Mouse (Mus musculus) spleen, adult 2 months (tissue): Measurements from ENCODE around the gene Tef. TPM values are rescaled to one million over a fixed set of nuclear protein-coding genes. Genes with fewer than 3 reads are reported as not detected.

Experiments
- DNase-seq, 2 experiments: peaks; one replicate each; pipeline versions ENCODE4 v3.0.0 to v3.0.0-alpha.2; 2012 to 2021; ENCODE audit warnings: low spot score in 2 of 2, low read depth in 1 of 2
- H3K27ac ChIP-seq: fragments of 200-500 bp; 2 replicates; pipeline ENCODE4 v1.5.1; 2012; ENCODE audit warnings: low read length, inconsistent platforms; ENCODE audit not compliant: insufficient read depth
- H3K27me3 ChIP-seq: fragments of 200-500 bp; 2 replicates; pipeline ENCODE4 v1.6.1; 2012; ENCODE audit warnings: mild to moderate bottlenecking, moderate library complexity, low read length, inconsistent platforms; ENCODE audit not compliant: control insufficient read depth, insufficient read depth
- H3K36me3 ChIP-seq: fragments of 200-500 bp; 2 replicates; pipeline ENCODE4 v1.6.1; 2012; ENCODE audit warnings: mild to moderate bottlenecking, low read length, inconsistent platforms; ENCODE audit not compliant: control insufficient read depth, insufficient read depth
- H3K4me1 ChIP-seq: fragments of 200-500 bp; 2 replicates; pipeline ENCODE4 v1.6.1; 2011; ENCODE audit warnings: inconsistent platforms; ENCODE audit not compliant: control insufficient read depth, insufficient read depth, insufficient read length
- H3K4me3 ChIP-seq: fragments of 200-500 bp; 2 replicates; pipeline ENCODE4 v1.5.1; 2011; ENCODE audit warnings: mild to moderate bottlenecking, inconsistent platforms; ENCODE audit not compliant: insufficient read depth, insufficient read length; ENCODE audit errors: extremely low read depth
- CTCF ChIP-seq: fragments of 200-500 bp; IDR thresholded peaks from 2 replicates; pipeline ENCODE4 v1.5.1; 2011; ENCODE audit warnings: mild to moderate bottlenecking, inconsistent platforms; ENCODE audit not compliant: insufficient read depth, insufficient read length, insufficient replicate concordance; ENCODE audit errors: extremely low read depth
- POLR2A ChIP-seq: fragments of 200-500 bp; IDR thresholded peaks from 2 replicates; pipeline ENCODE4 v1.6.1; 2011; ENCODE audit warnings: low read depth, low read length, inconsistent platforms
- WGBS: fragments of 180-500 bp; shearing (Covaris S2); methylation state at CpG from one replicate; pipeline ENCODE4 v1.1.7; 2018; 5-methylcytosine and 5-hydroxymethylcytosine counted together
- polyA plus RNA-seq: library from polyadenylated mRNA; depleted of rRNA; stranded (reverse); fragments of >200 nt; gene quantifications from 2 replicates; pipeline ENCODE4 v1.2.3, GENCODE M21; 2012

The Tef gene
- polyA plus RNA-seq, 1 experiment = 21.9 TPM

- Histone ChIP-seq H3K36me3 (no peaks in the 10 kb centered on the region), H3K27ac (no peak overlapping the region), H3K27me3 (no peaks in the 10 kb centered on the region), H3K4me1 (peaks cover 9% of the 10 kb centered on the region), H3K4me3 (no peak overlapping the region)
- DNase-seq = no peak
- TF ChIP-seq POLR2A (no peak), CTCF (no peak)
- 84% methylated on average over 4 of the region's 4 CpGs for WGBS
These were observed 4.6 kb downstream of the Tef start for GRCm38 (mm10) chr15:81806621-81807404.

- Histone ChIP-seq H3K36me3 (no peaks in the 10 kb centered on the region), H3K4me1 (peaks cover 4% of the 10 kb centered on the region), H3K27me3 (no peaks in the 10 kb centered on the region), H3K4me3 (no peak overlapping the region), H3K27ac (no peak overlapping the region)
- TF ChIP-seq CTCF (no peak), POLR2A (no peak)
- WGBS = 87% methylated on average over 2 of the region's 2 CpGs
- DNase-seq = no peak
These were observed 6.6 kb downstream of the Tef start for GRCm38 (mm10) chr15:81808799-81809198.

- WGBS = 30% methylated on average over 1 of the region's 1 CpGs
- peaks cover 4% of the 10 kb centered on the region for H3K4me1 ChIP-seq
These were observed 7.3 kb downstream of the Tef start for GRCm38 (mm10) chr15:81809550-81809949.

GRCm38 (mm10) chr15:81810150-81810549 lies 7.9 kb downstream of the Tef start:
- peaks cover 4% of the 10 kb centered on the region for H3K4me1 ChIP-seq
- TF ChIP-seq POLR2A (no peak), CTCF (no peak)
- WGBS = 2% methylated on average over 10 of the region's 10 CpGs
- H3K36me3 ChIP-seq = peaks cover 1% of the 10 kb centered on the region
- H3K27me3 ChIP-seq = no peaks in the 10 kb centered on the region
- DNase-seq = peak; percentile 22 to 34
- H3K4me3 ChIP-seq = peak overlapping the region; percentile 72
- H3K27ac ChIP-seq = peak overlapping the region; percentile 86

More at GRCm38 (mm10) chr15:81809550-81809949, 7.3 kb downstream of the Tef start:
- DNase-seq = no peak
- TF ChIP-seq CTCF (no peak), POLR2A (no peak)
- no peak overlapping the region for H3K4me3 ChIP-seq
- no peaks in the 10 kb centered on the region for H3K27me3 ChIP-seq
- no peaks in the 10 kb centered on the region for H3K36me3 ChIP-seq
- H3K27ac ChIP-seq = no peak overlapping the region

DNA sequence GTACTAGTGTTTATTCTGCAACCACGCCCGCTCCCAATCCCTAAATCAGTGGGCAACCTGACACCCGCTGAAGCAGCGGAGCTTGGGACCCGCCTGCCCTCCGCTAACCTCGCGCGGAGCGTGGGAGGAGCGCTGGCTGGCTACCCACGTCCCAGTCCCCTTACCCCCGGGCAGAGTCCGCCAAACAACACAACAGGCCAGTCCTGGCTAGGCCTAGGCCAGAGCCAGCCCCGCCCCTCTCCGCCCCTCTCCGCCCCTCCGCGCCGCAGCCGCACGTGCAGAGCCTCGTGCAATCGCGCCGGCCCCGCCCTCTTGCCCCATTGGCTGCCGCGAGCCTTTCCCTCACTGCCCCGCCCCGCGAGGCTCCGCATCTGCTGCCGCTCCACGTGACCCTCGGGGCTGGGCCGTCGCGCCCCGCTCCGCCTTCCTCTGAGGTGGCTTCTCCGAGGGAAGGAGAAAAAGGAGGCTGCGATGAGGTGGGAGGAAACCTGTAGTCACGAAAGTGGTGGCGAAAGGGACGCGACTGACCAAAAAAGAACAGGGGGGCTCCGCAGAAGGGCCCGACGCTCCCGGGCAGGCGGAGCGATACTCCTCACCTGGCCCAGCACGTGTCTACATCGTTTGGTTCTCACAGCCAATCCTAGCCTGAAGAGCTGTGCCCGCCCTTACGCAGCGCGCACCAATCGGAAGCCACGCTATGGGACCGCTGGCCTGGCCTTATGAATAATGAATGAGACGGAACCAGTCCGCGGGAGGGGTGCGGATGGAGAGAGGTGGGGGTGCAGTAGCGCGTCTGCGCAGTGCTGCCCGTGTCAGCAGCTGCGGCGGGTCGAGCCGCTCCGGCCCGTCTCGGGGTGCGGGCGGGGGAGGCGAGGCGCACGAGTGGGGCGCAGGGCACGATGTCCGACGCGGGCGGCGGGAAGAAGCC lies 8.7 kb downstream of the Tef start:
- peaks cover 8% of the 10 kb centered on the region for H3K36me3 ChIP-seq
- peak overlapping the region; percentile 93 for H3K27ac ChIP-seq
- TF ChIP-seq CTCF (no peak), POLR2A (peak; percentile 26; the same call in 1 of the 2 replicates)
- peak overlapping the region; percentile 79 for H3K4me3 ChIP-seq
- under 1% methylated on average over 84 of the region's 89 CpGs for WGBS
- H3K4me1 ChIP-seq = peaks cover 4% of the 10 kb centered on the region
- no peaks in the 10 kb centered on the region for H3K27me3 ChIP-seq
- peak; percentile 96 to 97 for DNase-seq

DNA sequence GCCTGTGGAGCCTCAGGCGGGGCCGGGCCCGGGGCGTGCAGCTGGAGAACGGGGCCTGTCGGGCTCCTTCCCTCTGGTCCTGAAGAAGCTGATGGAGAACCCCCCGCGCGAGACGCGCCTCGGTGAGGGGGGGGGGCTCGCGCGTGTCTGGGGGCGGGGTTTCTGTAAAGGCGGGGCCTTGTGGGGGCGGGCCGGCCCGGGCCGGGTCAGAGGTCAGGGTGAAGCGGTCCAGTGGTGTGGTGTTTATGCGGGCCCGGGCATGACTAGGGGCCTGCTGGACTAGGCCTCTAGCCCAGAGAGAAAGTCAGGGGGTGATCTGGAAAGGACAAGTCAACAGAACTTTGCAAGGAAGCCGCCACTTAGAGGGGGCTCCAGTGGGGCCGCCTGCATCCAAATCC lies 9.4 kb downstream of the Tef start:
- peak overlapping the region; percentile 75 for H3K27ac ChIP-seq
- TF ChIP-seq POLR2A (no peak), CTCF (no peak)
- WGBS = 2% methylated on average over 21 of the region's 26 CpGs

More for the DNA sequence above, 9.4 kb downstream of the Tef start:
- Histone ChIP-seq H3K27me3 (no peaks in the 10 kb centered on the region), H3K36me3 (peaks cover 11% of the 10 kb centered on the region), H3K4me1 (peaks cover 4% of the 10 kb centered on the region), H3K4me3 (peak overlapping the region; percentile 72)
- no peak for DNase-seq
